Mouse (Mus musculus) frontal cortex, postnatal 36 days (tissue): Measurements from ENCODE around the gene Wdr70.

Experiments used
- DNase-seq, 2 experiments: peaks; one replicate each; pipeline ENCODE4 v3.0.0; 2022; ENCODE audit warnings: low spot score in 2 of 2

Gene Wdr70

DNA sequence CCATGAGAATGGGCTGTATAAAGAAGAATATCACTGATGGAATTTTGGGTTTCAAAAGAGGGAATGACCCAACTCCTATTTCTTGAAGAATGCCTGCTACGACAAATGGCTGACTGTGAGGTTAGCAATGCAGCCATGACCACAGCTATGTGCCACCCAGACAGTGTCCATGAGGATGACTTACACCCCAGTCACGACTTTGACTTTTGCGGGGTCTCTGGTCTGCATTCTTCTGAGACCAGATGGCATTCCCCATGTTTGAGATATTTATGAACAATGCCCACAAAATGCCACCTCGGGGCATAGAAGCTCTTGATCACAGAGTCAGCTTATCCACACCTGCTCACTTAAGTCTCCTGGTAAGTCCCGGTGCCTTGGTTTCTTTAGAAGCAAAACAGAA, 236.1 kb downstream of the Wdr70 start:
- no peak for DNase-seq

DNA sequence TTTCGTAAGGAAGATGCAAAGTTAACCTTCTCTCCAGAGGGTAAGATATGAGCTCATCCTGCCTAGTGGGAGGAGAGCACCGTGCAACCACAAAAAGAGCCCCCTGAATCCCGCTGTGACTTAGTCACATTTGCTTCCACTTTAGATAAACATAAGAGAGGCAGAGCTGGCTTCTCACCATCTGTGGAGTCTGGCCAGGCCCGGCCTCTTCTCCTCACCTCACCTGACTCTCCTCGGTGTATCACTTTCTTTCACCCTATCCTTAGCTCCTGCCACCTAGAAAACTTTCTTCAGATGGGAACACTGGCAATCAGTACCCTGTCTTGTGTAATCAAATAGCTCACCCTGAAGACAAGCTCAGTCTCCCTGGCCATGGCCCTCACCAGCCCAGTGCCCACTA, 240.2 kb downstream of the Wdr70 start:
- DNase-seq, result no peak

DNA sequence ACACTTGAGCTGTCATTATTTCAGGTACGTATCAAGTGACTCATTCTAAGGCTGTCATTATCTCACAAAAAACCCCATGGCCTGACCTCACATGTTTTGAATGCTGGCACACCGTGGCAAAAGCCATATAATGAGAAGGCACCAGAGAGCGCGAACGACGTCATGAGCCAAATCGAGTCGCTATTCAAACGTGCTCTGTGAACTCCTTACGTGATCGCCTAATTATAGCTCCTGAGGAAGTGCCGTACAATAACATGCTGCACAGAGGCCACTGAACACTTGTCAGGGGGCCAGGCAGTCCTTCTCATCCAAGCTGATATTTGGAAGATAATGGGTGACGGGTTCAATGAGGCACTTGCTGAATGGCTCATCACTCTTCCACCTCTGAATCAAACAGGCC, 241.6 kb downstream of the Wdr70 start:
- DNase-seq, result no peak

DNA sequence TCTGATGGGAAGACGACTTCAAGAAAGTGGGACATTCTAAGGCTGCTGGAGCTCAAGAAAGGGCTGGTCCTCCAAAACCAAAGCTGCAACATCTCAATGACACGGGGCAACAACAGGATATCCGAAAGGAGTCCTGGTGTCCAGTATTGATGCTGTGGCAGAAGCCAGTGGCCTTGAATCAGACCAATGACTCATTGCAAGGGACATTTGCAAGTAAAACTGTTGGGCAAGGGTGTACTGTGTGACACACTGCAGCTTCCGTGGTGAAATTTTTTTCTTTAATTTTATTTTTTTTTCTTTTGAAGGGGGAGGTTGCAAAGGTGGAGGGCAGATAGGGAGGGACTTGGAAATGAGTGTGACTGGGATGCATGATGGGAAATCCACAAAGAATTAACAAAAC, 256.6 kb downstream of the Wdr70 start:
- no peak for DNase-seq

DNA sequence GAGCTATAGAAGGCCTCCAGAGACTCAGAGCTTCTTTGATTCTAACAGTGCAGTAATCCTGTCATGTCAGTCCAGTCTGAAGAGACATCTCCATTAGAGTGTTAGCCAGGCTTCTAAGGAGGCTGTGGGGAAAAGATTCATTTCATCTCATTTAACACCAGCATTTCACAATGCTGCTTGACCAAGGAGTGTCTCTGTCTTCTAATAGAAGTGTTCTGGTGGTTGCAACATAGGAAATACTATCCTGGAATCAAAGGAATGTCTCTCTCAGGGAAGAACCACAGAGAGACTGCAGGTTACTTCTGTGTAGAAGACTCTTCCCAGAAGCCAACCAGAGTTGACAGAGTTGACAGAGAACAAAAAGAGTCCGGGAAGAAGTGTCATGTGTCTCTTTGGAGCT, 257.3 kb downstream of the Wdr70 start:
- no peak for DNase-seq

DNA sequence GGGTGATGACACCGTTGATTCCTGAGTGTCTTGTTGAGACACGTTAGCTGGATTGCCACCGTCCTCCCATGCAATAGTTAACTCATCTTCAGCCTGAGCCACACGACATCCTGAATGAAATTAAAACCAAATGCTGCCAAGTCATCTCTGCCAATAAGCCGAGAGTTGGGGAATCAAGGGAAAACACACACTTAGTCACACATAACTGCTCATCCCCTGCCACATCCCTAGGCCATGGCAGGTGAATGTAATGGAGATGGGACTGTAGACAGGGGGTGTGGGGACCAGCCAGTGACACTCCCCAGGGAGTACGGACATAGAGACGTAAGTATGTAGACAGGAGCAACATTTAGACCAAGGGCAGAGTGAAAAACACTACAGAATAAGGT, 260.1 kb downstream of the Wdr70 start:
- DNase-seq, result no peak

DNA sequence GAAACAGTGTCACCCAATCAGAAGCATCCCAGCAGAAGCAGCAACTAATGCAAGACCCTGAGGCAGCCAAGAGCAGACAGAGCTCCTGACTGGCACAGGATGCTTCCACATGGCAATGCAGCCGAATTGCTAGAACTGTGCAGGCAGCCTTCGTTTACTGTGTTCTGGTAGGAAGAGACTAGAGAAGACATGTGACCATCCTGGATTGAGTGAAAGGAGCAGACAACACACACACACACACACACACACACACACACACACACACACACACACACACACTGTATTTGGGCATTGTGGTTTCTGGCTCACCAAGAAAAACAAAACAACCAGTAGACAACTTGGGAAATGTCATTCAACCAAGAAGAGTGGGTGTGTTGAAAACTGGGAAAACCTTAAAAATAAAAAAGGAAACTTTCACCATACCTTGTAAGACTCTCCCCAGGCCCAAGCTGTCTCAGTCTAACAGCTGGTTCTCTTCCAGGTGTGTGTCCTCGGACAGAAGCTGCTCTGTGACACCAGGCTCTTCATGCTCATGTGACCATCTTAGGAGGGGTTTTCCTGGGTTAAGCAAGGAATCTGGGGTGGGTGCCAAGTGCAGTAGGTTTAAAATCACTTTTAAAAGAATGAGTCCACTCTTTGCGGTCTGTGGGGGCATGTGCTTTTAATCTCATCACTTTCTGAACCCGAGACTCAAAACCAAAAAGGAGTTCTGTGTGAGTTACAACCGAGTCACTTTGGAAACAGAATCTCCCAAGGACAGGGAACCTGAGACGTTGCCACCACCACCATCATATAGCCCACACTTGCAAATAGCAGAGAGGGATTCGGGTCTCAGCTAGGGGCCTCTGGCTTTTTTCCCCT, 260.7 kb downstream of the Wdr70 start:
- no peak for DNase-seq

DNA sequence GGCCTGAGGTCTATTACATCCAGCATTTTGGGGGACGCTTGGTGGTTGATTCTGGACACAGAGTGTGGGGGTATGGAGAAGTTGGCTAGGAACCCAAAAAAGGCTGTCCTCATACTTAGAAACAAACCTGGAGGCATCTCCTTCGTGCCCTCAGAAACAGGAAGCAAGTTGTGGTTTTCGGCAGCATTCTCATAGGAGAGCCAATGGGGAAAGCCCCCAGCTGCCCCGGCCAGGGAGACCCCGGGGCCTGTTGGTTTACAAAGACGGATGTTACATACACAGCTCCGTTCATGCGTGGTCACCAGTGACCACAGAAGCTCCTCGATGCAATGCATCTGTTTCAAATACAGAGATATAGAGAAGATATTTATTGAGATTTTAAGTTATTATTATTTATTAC, 263.6 kb downstream of the Wdr70 start:
- no peak for DNase-seq

DNA sequence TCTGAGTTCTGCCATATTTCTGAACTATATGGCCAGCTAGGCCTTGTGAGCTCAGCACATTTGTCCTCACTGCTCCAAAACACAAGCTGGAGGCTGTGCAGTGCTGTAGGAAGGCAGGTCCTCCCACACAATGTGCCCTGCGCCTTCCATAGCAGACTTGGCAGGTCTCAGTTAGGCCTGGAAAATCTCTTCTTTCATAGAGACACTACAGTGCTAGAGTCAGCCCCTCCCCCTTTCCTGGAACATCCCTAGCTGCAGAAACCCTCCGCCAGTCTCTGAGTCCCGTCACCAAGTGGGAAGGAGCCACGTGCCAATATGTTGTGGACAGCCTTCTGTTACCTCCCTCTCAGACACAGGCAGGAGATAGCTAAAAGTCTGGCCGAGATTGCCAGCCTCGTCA, 273.5 kb downstream of the Wdr70 start:
- DNase-seq, result no peak

DNA sequence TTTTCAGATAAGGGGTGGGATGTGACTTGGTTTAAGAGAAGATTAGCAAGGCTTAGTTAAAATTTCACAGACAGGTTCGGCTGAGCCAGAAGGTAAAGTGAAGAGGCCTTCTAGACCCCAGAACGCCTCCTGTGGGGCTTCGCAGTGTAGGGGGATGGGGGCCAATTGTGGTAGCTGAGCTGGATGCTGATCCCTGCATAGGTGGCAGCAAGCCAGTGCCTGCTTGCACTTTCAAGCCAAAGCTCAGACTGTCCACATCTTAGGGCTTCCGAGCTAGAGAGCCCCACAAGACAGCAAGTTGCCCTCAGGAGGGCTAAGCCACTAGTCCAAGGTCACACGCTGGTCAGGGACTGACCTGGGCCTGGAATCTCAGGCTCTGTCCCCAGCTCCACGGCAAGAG, 275.1 kb downstream of the Wdr70 start:
- DNase-seq, result no peak
